Mouse (Mus musculus): ENCODE measurements at regions not wholly inside any gene's neighbourhood (a gene's known extent, or its start where the extent isn't known, plus 50 kb on each side); places are given as distances from the start of the nearest gene placed in this dataset.
A peak's percentile ranks its signal among the peaks of the same experiment; 100 is the strongest.

- no peak for DNase-seq (ENCODE audit: low spot score)
Observed at GRCm38 (mm10) chr2:74349809-74350208, 229.4 kb downstream of the Lnpk start.

GRCm38 (mm10) chr2:74306301-74306700 lies 272.9 kb downstream of the Lnpk start:
- DNase-seq (ENCODE audit: low spot score): no peak

GRCm38 (mm10) chr2:74300885-74301451 lies 278.3 kb downstream of the Lnpk start:
- no peak for DNase-seq (ENCODE audit: low spot score)

DNA sequence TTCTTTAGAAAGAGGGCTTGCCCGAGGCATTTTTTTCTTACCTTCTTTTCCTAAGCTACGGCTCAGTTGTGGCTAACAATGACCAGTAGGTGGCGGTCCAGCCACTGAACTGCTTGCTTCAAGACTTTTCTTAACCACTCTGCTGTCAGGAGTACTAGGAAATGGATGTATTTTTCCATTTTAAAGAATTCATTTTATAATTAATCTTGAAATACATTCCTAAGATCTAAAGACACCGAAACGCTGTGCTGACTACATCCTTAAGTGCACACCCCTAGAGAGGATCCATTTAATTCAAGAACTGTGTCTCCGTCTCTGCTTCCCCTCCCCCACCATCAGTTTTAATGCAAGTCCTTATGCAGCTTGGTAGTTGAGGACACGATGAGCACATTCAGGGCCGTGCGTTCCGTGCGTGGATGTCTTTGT lies 278.9 kb downstream of the Lnpk start:
- peak; percentile 73 for DNase-seq (ENCODE audit: low spot score)

- no peak for DNase-seq (ENCODE audit: low spot score)
Observed at GRCm38 (mm10) chr2:74292641-74293040, 286.6 kb downstream of the Lnpk start.

DNA sequence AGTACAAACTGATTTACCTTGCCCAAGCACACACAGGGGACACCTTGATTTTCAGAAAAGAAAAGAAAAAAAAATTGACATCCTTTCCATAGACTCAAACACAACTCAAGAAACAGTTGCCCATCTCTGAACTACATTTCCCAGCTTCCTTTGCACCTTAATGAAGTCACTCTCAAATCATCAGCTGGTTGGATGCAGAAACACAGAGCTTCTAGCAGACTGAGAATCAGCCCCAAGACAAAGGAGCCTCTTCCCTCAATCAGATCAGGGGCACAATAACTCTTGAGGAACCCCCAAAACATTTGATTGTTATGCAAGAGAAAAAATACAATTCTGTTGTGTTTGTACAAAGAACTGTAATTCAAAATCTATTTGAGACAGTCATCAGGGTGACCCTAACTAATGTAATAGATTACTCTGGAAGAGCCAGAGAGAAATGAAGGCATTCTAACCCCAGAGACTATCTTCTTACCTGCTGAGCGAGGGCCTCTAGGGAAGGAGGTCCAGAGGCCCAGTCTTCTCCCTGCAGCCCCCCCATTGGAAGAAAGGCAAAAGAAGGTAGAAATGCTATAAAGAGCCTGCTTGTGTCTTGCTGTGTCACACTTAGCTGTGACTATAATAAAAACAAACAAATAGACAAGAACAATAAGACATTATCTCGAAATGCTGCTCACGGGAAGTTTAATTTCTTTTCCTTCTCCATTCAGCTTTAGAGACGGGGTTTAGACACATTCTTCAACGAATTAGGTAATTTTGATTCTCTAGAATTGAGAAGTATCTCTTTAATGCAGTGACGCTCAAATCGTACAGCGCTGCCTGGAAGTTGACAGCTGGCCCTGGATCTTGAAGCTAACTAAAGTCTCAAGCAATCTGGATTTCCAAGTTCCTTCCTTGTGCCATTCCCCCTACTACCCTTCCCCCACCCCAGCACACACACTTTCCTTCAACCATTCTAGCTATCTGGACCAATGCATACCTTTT lies 287.5 kb downstream of the Lnpk start:
- DNase-seq (ENCODE audit: low spot score): no peak

GRCm38 (mm10) chr2:74285624-74286023 lies 293.6 kb downstream of the Lnpk start:
- DNase-seq (ENCODE audit: low spot score): no peak

GRCm38 (mm10) chr2:74264963-74265362 lies 314.3 kb downstream of the Lnpk start:
- no peak for DNase-seq (ENCODE audit: low spot score)

DNA sequence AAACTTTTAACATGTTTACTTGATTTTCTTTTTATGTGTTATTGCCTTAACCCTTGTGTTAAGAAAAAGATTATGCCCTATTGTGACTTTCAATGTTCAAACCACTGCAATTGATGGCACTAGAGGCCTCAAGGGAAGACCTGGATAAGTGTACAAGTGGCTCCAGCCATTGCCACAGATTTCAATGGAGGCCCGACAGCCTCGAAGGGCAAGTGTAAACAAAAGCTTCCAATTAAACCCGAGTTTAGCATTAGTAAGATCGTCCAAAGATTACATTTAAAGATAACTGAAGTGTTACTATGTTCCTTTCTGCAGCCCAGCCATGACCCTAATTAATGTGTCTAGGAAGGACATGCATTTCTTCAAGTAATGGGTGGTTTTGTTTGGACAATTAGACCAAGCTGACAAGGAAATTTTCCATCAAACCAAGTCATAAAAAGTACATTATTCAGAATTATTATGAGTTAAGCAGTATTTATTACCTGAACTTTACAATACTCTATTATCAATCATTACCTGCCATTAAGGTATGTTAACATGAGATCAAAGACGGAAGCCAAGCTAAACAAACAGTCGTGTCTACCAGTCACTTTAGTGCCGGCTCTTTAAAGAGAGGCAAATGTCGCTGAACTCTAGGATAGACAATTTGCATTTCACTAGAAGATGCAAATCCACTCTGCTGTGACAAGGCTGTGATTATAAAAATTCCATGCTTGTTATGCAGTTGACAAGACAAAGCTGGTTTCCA lies 322.0 kb downstream of the Lnpk start:
- DNase-seq (ENCODE audit: low spot score): no peak

GRCm38 (mm10) chr2:74247521-74247920 lies 331.7 kb downstream of the Lnpk start:
- DNase-seq (ENCODE audit: low spot score): no peak

DNA sequence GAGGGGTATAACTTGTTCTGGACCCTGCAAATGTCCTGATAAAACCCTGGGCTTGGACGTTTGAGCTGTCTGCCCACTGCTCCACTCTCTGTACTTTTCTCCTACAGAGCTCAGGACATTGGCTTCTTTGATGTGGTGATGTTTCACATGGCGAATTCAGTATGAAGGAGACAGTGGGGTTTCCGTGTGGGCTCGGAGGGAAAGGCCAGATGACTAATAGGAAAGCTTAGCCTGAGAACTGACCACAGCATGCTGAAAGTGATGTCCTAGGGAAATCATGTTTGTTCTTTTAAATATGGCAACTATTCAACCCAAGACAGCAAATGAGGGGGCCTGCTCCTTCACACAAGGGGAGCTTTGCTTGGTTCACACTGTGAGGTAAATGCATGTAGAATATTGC lies 332.6 kb downstream of the Lnpk start:
- DNase-seq (ENCODE audit: low spot score): no peak

- DNase-seq (ENCODE audit: low spot score): no peak
Observed at GRCm38 (mm10) chr2:74244203-74244602, 333.1 kb upstream of the Atp5g3 start.

DNA sequence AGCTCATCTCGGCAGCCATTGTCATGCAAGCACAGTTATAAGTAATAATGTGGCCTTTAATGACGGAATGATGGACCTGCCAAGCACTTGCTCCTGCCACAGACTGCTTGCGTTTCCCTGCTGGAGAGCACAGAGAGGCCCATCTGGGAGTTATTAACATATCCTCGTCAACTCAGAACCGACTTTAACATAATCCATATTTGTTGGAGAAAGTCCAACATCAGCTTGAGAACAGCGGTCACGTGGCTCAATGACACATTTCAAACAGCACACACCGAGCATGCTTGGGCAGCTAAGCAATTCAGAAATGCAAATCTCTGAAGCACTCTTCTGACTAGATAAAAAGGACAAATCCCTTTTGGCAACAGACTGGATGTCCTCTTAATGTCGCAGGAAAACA lies 332.7 kb upstream of the Atp5g3 start:
- DNase-seq (ENCODE audit: low spot score): no peak

- no peak for DNase-seq (ENCODE audit: low spot score)
Observed at GRCm38 (mm10) chr2:74239586-74239985, 328.5 kb upstream of the Atp5g3 start.

- no peak for DNase-seq (ENCODE audit: low spot score)
Observed at GRCm38 (mm10) chr2:74217437-74217836, 306.3 kb upstream of the Atp5g3 start.

DNA sequence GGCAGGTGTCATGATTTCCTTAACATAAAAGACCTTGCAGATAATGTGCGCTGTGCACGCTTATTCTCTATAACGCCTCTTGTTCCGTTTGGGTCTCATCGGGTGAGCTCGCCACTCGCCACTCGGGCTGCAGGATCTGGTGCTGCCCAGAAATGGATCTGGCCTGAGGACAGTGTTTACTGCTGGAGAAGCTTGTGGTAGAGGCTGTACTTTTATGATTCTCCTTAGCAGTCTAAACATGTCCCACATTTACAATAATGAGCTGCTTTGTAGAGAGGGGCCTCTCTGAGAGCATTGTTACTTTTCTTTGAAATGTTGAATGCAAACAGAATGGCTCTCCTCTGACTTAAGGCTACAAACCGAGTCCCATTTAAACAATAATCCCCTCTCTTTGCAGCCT lies 299.1 kb upstream of the Atp5g3 start:
- DNase-seq (ENCODE audit: low spot score): no peak

GRCm38 (mm10) chr2:74209421-74209917 lies 298.3 kb upstream of the Atp5g3 start:
- no peak for DNase-seq (ENCODE audit: low spot score)

DNA sequence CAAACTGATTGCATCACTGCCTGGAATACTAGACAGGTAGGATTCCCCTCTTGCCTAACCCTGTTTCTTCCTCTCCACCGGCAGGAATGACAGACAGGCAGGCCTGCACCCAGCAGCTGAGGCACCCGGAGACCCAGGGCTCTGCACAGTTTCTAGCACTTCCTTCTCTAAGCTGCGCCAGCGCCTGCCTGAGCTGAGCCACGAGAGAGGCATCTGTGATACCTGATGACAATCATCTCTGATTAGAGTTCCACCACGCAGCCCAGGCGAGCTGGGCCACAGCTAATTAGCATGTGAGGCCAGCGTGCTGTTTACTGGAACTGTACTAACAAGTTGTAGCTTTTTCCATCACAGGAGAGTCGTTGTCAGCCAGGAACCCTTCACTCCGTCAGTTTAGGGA lies 296.3 kb upstream of the Atp5g3 start:
- DNase-seq (ENCODE audit: low spot score): no peak

DNA sequence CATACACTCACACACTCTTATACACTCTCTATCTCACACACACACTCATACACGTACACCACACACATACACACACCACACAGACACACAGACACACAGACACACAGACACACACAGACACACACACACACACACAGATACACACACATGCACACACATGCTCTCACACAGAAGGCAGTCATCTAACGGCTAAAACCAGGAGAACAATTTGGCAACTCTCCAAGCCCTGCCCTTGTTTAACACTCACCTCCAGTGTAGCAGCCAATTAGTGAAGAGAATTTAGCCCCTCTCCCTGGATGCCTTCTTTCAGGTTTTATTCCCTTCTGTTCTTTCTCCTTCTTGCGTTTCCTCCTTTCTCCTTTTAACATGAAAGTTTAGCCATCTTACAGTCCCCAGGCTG lies 291.6 kb upstream of the Atp5g3 start:
- no peak for DNase-seq (ENCODE audit: low spot score)

GRCm38 (mm10) chr2:74201608-74202323 lies 290.6 kb upstream of the Atp5g3 start:
- no peak for DNase-seq (ENCODE audit: low spot score)

- no peak for DNase-seq (ENCODE audit: low spot score)
Observed at GRCm38 (mm10) chr2:74199550-74199949, 288.4 kb upstream of the Atp5g3 start.
